Mouse (Mus musculus) Patski (cell line): Measurements from ENCODE around the gene Tsga10ip. TPM values are rescaled to one million over a fixed set of nuclear protein-coding genes. Genes with fewer than 3 reads are reported as not detected.

Experiments
- ATAC-seq: fragments of 100-300 bp; one replicate; pipeline ENCODE4 v1.8.0; 2021
- CTCF ChIA-PET: fragments of 350-600 bp; sonication (Branson Sonifier 250); formaldehyde crosslinking; loops from one replicate; lab custom pipeline; 2022; ENCODE audit warnings: inconsistent platforms; lab: Charles Lee
- POLR2A ChIA-PET: fragments of 350-600 bp; sonication (Branson Sonifier 250); formaldehyde crosslinking; loops from one replicate; lab custom pipeline; 2022; ENCODE audit warnings: antibody characterized with exemption, inconsistent platforms; lab: Charles Lee
- DNase-seq: peaks from one replicate; pipeline ENCODE4 v3.0.0-alpha.2; 2011; ENCODE audit warnings: low read depth, low spot score
- H3K27me3 ChIP-seq: fragments of 371-371 bp; one replicate; pipeline ENCODE4 v1.5.1; 2021
- CTCF ChIP-seq: fragments of 100-300 bp; IDR thresholded peaks from one replicate; pipeline ENCODE4 v1.5.1; 2021
- in situ Hi-C: fragments of 300-500 bp; cut with MboI; formaldehyde crosslinking; loops from 3 replicates; pipeline ENCODE4 v1.11.1; 2018; ENCODE audit warnings: low pct_unique_long_range_greater_than_20kb, mixed read lengths
- polyA plus RNA-seq: library from polyadenylated mRNA; unstranded; gene quantifications from one replicate; pipeline ENCODE4 v1.2.3, GENCODE M21; 2021

Tsga10ip gene
- polyA plus RNA-seq, 1 experiment from 2014 or later, result 0.13 TPM

GRCm38 (mm10) chr19:5424782-5425741 is 22.7 kb upstream of the Tsga10ip start, which contains the start of the genes Drap1 and AI837181:
TSS of gene Drap1 (minus strand) at chr19:5424979.
TSS of gene AI837181 (plus strand) at chr19:5425144.
- CTCF ChIA-PET, result interaction anchor here (0.8 to 2.8 kb wide), 4 partner anchors 34 to 63 kb away, joined by 3 to 10 read pairs (median 4); partner anchors contain the start of genes Fibp and Mus81
- no peaks in the 10 kb centered on the region for H3K27me3 ChIP-seq
- DNase-seq (peak; percentile 88), ATAC-seq (peak; percentile 54)
- POLR2A ChIA-PET, result interaction anchor here (0.6 to 3.5 kb wide), 10 partner anchors 13 to 63 kb away, joined by 3 to 14 read pairs (median 4); partner anchors contain the start of genes Banf1, Eif1ad, Fosl1 and Mus81
- in situ Hi-C loops, result loop anchor here (5.0 kb wide), 1 partner anchor 123 kb away; no protein-coding TSS in a partner anchor
- TF ChIP-seq CTCF, result no peak

GRCm38 (mm10) chr19:5424092-5424781 is 21.9 kb upstream of the Tsga10ip start:
- ATAC-seq, result peak; percentile 44
- ChIA-PET CTCF (interaction anchor here (1.0 to 2.8 kb wide), 3 partner anchors 33 to 64 kb away, joined by 3 to 10 read pairs (median 3); partner anchors contain the start of genes Fibp and Mus81), POLR2A (interaction anchor here (0.8 to 3.5 kb wide), 6 partner anchors 12 to 58 kb away, joined by 3 to 14 read pairs (median 4); partner anchors contain the start of genes Banf1, Eif1ad and Sart1)
- in situ Hi-C loops, result no loop called here
- no peak for DNase-seq
- no peak for TF ChIP-seq CTCF
- H3K27me3 ChIP-seq, result no peaks in the 10 kb centered on the region

- ChIA-PET POLR2A (interaction anchor here (0.8 to 3.5 kb wide), 4 partner anchors 14 to 35 kb away, joined by 3 to 14 read pairs (median 4); partner anchors contain the start of gene Sart1), CTCF (no interaction called here)
- DNase-seq (no peak), ATAC-seq (no peak)
- in situ Hi-C loops, result no loop called here
- no peaks in the 10 kb centered on the region for H3K27me3 ChIP-seq
- TF ChIP-seq CTCF, result no peak
These were observed 21.2 kb upstream of the Tsga10ip start for GRCm38 (mm10) chr19:5423561-5423960.

GRCm38 (mm10) chr19:5422895-5423443 is 20.6 kb upstream of the Tsga10ip start:
- DNase-seq (no peak), ATAC-seq (no peak)
- CTCF ChIA-PET, result no interaction called here
- POLR2A ChIA-PET, result interaction anchor here (1.4 kb wide), 1 partner anchor 13 kb away, joined by 3 read pairs; no protein-coding TSS in a partner anchor
- no peak for TF ChIP-seq CTCF
- in situ Hi-C loops, result no loop called here
- H3K27me3 ChIP-seq, result no peaks in the 10 kb centered on the region

- H3K27me3 ChIP-seq, result no peaks in the 10 kb centered on the region
- ATAC-seq (no peak), DNase-seq (no peak)
- CTCF ChIA-PET, result no interaction called here
- in situ Hi-C loops, result no loop called here
- no peak for TF ChIP-seq CTCF
- POLR2A ChIA-PET, result interaction anchor here (0.7 to 1.4 kb wide), 3 partner anchors 13 to 279 kb away, joined by 3 to 4 read pairs (median 3); partner anchors contain the start of gene Mus81
These were observed 19.9 kb upstream of the Tsga10ip start for GRCm38 (mm10) chr19:5422267-5422666.

- no peak for TF ChIP-seq CTCF
- in situ Hi-C loops, result no loop called here
- POLR2A ChIA-PET, result interaction anchor here (1.1 to 1.4 kb wide), 2 partner anchors 12 to 67 kb away, joined by 3 read pairs; partner anchors contain the start of gene Mus81
- H3K27me3 ChIP-seq, result no peaks in the 10 kb centered on the region
- CTCF ChIA-PET, result no interaction called here
- DNase-seq, result no peak
- ATAC-seq, result no peak
These were observed 19.5 kb upstream of the Tsga10ip start for GRCm38 (mm10) chr19:5421784-5422183.

GRCm38 (mm10) chr19:5420579-5420978 is 18.3 kb upstream of the Tsga10ip start:
- DNase-seq, result no peak
- H3K27me3 ChIP-seq, result no peaks in the 10 kb centered on the region
- ChIA-PET CTCF (no interaction called here), POLR2A (no interaction called here)
- TF ChIP-seq CTCF, result no peak
- in situ Hi-C loops, result no loop called here
- ATAC-seq, result no peak

- no peak for TF ChIP-seq CTCF
- DNase-seq, result no peak
- in situ Hi-C loops, result no loop called here
- no peaks in the 10 kb centered on the region for H3K27me3 ChIP-seq
- POLR2A ChIA-PET, result no interaction called here
- no peak for ATAC-seq
- CTCF ChIA-PET, result interaction anchor here (1.0 to 1.3 kb wide), 2 partner anchors 11 to 12 kb away, joined by 3 to 6 read pairs; no protein-coding TSS in a partner anchor
These were observed 17.3 kb upstream of the Tsga10ip start for GRCm38 (mm10) chr19:5419630-5420029.

- DNase-seq, result no peak
- ATAC-seq, result no peak
- CTCF ChIA-PET, result interaction anchor here (1.0 to 1.3 kb wide), 2 partner anchors 10 to 12 kb away, joined by 3 to 6 read pairs; no protein-coding TSS in a partner anchor
- H3K27me3 ChIP-seq, result no peaks in the 10 kb centered on the region
- in situ Hi-C loops, result no loop called here
- POLR2A ChIA-PET, result interaction anchor here (0.6 kb wide), 1 partner anchor 537 kb away, joined by 6 read pairs; no protein-coding TSS in a partner anchor
- TF ChIP-seq CTCF, result no peak
These were observed 16.6 kb upstream of the Tsga10ip start for GRCm38 (mm10) chr19:5418750-5419466.
